Mouse (Mus musculus): ENCODE data around the gene Srsf3. TPM values are rescaled to one million over a fixed set of nuclear protein-coding genes. Genes with fewer than 3 reads are reported as not detected.

The Srsf3 gene
- polyA plus RNA-seq, 1 experiment from 2014 or later, result 702 TPM

DNA sequence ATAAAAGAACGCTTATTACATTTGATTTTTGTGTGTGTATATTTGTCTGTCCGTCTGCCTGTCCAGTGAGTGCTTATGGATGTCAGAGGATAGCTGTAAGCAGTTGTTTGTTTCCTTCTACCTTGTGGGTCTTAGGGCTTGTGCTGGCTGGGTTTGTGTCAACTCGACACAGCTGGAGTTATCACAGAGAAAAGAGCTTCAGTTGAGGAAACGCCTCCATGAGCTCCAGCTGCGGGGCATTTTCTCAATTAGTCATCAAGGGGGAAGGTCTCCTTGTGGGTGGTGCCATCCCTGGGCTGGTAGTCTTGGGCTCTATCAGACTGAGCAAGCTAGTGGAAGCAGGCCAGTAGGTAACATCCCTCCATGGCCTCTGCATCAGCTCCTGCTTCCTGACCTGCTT is 35.4 kb downstream of the Srsf3 start:
- 42% methylated on average over 5 of the region's 5 CpGs for WGBS

DNA sequence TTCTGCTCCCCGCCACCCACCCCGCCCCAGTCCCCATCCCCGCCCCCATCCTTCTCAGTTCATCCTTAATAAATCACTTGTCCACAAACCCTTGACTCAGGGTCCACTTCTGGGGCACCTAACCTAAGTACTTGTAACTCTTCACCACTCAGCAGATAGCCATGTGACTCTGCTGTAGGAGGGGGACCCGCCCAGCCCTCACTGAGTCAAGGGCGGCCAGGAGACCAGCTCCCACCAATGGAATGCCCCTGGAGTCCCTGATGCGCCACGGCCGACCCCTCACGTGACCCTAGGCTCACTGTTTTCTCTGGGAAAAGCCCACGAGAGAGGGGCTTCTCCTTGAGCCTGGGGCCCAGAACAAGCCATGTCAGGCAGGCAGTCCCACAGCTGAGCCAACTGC is 36.6 kb downstream of the Srsf3 start:
- H3K4me1 ChIP-seq, result peaks cover 33% of the 10 kb centered on the region
- H3K27ac ChIP-seq, result no peak overlapping the region
- H3K4me2 ChIP-seq, result no peak overlapping the region
- H3K36me3 ChIP-seq, result no peaks in the 10 kb centered on the region
- H3K4me3 ChIP-seq, result no peak overlapping the region
- no peak for ATAC-seq (ENCODE audit: insufficient number of reproducible peaks, insufficient read depth, low FRiP score, low TSS enrichment, low read depth)
- no peaks in the 10 kb centered on the region for H3K27me3 ChIP-seq
- no peak overlapping the region for H3K9ac ChIP-seq
- no peaks in the 10 kb centered on the region for H3K9me3 ChIP-seq
- 65% methylated on average over 10 of the region's 10 CpGs for WGBS

More for the DNA sequence above, 35.4 kb downstream of the Srsf3 start:
- H3K27ac ChIP-seq, result no peak overlapping the region
- H3K9me3 ChIP-seq, result no peaks in the 10 kb centered on the region
- H3K4me1 ChIP-seq, result peaks cover 32% of the 10 kb centered on the region
- no peak overlapping the region for H3K4me2 ChIP-seq
- no peak for ATAC-seq (ENCODE audit: insufficient number of reproducible peaks, insufficient read depth, low FRiP score, low TSS enrichment, low read depth)
- H3K9ac ChIP-seq, result no peak overlapping the region
- H3K4me3 ChIP-seq, result no peak overlapping the region
- no peaks in the 10 kb centered on the region for H3K27me3 ChIP-seq
- no peaks in the 10 kb centered on the region for H3K36me3 ChIP-seq

DNA sequence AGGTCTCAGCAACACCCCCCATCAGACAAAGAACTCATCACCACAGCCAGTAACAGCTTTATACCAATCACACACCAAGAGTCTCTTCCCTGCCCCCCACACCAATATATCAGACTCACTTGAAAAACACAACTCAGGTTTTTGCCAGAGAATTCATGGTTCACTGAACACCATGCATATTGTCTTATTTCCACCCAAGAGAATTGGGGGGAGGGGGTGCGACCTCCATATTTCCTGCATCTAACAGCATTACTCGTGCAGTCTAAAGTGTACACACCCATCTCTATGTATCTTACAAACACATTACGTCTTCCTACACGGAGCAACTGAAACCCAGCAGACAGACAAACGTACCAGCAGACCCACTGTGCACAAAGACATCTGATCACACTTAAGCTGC is 39.4 kb downstream of the Srsf3 start:
- no peak overlapping the region for H3K27ac ChIP-seq
- no peak overlapping the region for H3K4me3 ChIP-seq
- H3K9me3 ChIP-seq, result no peaks in the 10 kb centered on the region
- ATAC-seq (ENCODE audit: insufficient number of reproducible peaks, insufficient read depth, low FRiP score, low TSS enrichment, low read depth), result no peak
- WGBS, result 68% methylated on average over 5 of the region's 5 CpGs
- no peak overlapping the region for H3K4me2 ChIP-seq
- no peaks in the 10 kb centered on the region for H3K27me3 ChIP-seq
- no peak overlapping the region for H3K9ac ChIP-seq
- no peaks in the 10 kb centered on the region for H3K36me3 ChIP-seq
- peaks cover 29% of the 10 kb centered on the region for H3K4me1 ChIP-seq

DNA sequence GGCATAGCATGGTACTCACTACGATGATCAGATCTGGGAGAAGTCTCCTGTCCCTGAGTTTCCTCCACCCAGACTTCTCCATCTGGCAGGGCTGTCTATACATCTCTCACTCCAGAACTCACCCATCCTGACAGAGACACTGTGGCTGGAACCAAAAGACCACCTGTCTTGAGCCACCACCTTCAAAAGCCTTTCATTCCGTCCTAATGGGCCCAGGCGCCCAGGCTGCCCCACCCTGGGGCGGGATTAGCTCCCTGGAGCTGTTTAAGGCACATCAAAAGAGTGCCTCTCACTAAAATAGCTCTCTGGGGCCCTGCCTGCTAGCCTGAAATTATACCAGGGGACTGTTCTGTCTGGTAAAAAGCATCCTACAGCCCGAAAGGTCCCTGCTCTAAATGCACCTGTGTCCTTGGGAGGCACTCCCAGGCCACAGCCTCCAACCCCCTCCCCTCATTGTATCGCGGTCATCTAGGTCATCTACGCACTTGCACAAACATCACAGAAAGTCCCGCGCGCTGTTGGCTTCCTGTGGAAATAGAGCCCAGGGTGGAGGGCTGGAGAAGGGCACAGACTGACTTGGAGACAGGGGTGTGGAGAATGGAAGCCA is 40.4 kb downstream of the Srsf3 start:
- peaks cover 31% of the 10 kb centered on the region for H3K4me1 ChIP-seq
- no peaks in the 10 kb centered on the region for H3K36me3 ChIP-seq
- H3K27ac ChIP-seq, result no peak overlapping the region
- no peak for ATAC-seq (ENCODE audit: insufficient number of reproducible peaks, insufficient read depth, low FRiP score, low TSS enrichment, low read depth)
- H3K4me3 ChIP-seq, result no peak overlapping the region
- H3K9me3 ChIP-seq, result no peaks in the 10 kb centered on the region
- H3K9ac ChIP-seq, result no peak overlapping the region
- no peak overlapping the region for H3K4me2 ChIP-seq
- 18% methylated on average over 11 of the region's 11 CpGs for WGBS
- H3K27me3 ChIP-seq, result no peaks in the 10 kb centered on the region

DNA sequence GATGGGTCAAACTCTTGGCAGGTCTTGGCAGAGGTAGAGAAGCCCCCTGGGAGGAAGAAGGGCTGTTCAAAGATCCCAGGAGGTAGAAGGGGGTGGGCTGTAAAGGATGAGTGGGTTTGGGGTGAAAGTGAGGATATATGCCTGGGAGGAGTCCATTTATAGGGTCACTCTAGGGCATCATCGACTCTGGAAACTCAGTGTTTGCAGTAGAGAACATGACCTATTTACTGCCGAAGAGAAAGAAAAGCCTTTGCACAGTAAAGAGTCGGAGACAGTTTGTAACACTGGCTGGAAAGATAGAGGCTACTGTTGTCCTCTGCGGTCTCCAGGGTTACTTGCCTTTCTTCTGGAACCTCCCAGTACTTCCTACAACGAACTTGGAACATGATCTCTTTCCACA is 40.9 kb downstream of the Srsf3 start:
- no peak overlapping the region for H3K27ac ChIP-seq
- no peaks in the 10 kb centered on the region for H3K9me3 ChIP-seq
- H3K4me3 ChIP-seq, result no peak overlapping the region
- H3K36me3 ChIP-seq, result no peaks in the 10 kb centered on the region
- peaks cover 33% of the 10 kb centered on the region for H3K4me1 ChIP-seq
- no peaks in the 10 kb centered on the region for H3K27me3 ChIP-seq
- H3K9ac ChIP-seq, result no peak overlapping the region
- no peak overlapping the region for H3K4me2 ChIP-seq
- 43% methylated on average over 5 of the region's 5 CpGs for WGBS
- ATAC-seq (ENCODE audit: insufficient number of reproducible peaks, insufficient read depth, low FRiP score, low TSS enrichment, low read depth), result no peak

DNA sequence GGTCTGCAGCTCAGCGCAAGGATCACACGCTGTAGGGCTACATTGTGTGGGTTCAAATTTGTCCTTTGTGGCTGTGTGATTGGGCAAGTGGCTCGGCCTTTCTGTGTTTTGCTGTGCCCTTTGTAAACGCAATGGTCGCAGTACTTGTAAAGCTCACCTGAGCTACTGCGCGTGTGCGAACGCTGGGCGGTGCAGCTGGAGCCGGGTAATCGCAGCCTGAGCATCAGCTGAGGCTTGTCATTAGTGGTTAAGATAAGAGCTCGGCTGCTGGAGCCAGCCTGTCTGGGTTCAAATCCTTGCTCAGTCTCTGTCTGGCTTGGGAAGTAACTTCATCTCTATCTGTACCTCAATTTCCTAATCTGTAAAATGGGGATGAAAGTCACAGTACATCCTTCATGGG is 41.7 kb downstream of the Srsf3 start:
- no peak for ATAC-seq (ENCODE audit: insufficient number of reproducible peaks, insufficient read depth, low FRiP score, low TSS enrichment, low read depth)
- Histone ChIP-seq H3K9ac (no peak overlapping the region), H3K27me3 (peaks cover 4% of the 10 kb centered on the region), H3K9me3 (no peaks in the 10 kb centered on the region), H3K36me3 (no peaks in the 10 kb centered on the region), H3K4me1 (peaks cover 36% of the 10 kb centered on the region), H3K4me3 (no peak overlapping the region), H3K27ac (no peak overlapping the region), H3K4me2 (no peak overlapping the region)
- 68% methylated on average over 13 of the region's 13 CpGs for WGBS

DNA sequence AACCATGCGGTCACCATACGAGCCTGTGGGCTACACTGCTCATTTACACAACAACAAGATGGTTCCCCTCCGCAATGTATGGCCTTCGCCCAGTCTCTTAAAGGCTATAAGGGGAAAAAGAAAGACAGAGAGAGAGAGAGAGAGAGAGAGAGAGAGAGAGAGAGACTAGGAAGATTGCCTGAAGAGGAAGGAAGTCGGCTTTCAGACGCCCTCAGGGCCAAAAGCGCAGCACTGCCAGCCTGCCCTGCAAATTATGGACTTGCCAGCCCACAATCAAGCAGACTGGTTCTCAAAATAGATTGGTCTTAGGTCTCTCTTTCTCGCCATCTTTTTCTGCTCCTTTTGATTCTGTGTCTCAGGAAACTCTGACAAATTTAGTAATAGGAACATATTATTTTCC is 43.8 kb downstream of the Srsf3 start:
- Histone ChIP-seq H3K27me3 (peaks cover 23% of the 10 kb centered on the region), H3K4me2 (no peak overlapping the region), H3K27ac (no peak overlapping the region), H3K4me3 (no peak overlapping the region), H3K9ac (no peak overlapping the region), H3K4me1 (peaks cover 44% of the 10 kb centered on the region), H3K9me3 (no peaks in the 10 kb centered on the region), H3K36me3 (no peaks in the 10 kb centered on the region)
- WGBS, result 80% methylated on average over 8 of the region's 8 CpGs
- no peak for ATAC-seq (ENCODE audit: insufficient number of reproducible peaks, insufficient read depth, low FRiP score, low TSS enrichment, low read depth)

DNA sequence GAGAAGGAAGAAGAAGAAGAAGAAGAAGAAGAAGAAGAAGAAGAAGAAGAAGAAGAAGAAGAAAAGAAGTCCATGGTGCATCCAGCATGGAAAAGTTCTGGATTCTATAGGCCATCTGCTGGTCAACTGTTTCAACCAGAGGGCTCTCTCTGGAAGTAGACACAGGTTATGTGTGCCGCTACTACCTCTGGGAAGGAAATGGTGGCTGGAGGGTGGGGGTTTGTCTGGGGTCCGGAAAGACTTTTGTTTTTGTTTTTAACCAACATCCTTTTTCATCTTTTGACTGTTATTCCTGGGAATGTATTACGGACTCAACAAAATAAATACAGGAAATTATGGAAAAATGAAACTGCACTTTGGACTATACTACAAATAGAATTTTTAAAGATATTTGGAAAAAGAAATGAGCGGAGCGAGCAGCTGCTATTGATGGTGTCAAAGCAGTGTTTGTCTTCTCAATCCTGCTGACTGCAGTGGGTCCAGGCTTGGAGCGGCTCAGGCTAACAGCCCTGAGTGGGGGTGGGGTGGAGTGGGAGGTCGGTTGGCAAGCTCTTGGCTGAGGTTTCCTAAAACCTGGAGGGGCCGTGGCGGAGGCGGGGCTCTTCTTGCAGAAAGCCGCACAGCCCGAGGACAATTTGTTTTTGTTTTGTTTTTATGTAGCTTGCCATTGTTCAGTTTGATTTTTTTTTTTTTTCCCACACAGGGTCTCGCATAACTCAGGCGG is 45.5 kb downstream of the Srsf3 start:
- 15% methylated on average over 14 of the region's 14 CpGs for WGBS
- Histone ChIP-seq H3K36me3 (no peaks in the 10 kb centered on the region), H3K4me2 (peak overlapping the region; percentile 56), H3K9ac (peak overlapping the region; percentile 41; the same call in 1 of the 2 replicates), H3K27ac (peak overlapping the region; percentile 48), H3K9me3 (no peaks in the 10 kb centered on the region), H3K4me1 (peaks cover 39% of the 10 kb centered on the region), H3K4me3 (peak overlapping the region; percentile 29), H3K27me3 (peaks cover 37% of the 10 kb centered on the region)
- 0 out of 2 replicates have a peak, but pooled peaks have one; percentile 68 for ATAC-seq (ENCODE audit: insufficient number of reproducible peaks, insufficient read depth, low FRiP score, low TSS enrichment, low read depth)

DNA sequence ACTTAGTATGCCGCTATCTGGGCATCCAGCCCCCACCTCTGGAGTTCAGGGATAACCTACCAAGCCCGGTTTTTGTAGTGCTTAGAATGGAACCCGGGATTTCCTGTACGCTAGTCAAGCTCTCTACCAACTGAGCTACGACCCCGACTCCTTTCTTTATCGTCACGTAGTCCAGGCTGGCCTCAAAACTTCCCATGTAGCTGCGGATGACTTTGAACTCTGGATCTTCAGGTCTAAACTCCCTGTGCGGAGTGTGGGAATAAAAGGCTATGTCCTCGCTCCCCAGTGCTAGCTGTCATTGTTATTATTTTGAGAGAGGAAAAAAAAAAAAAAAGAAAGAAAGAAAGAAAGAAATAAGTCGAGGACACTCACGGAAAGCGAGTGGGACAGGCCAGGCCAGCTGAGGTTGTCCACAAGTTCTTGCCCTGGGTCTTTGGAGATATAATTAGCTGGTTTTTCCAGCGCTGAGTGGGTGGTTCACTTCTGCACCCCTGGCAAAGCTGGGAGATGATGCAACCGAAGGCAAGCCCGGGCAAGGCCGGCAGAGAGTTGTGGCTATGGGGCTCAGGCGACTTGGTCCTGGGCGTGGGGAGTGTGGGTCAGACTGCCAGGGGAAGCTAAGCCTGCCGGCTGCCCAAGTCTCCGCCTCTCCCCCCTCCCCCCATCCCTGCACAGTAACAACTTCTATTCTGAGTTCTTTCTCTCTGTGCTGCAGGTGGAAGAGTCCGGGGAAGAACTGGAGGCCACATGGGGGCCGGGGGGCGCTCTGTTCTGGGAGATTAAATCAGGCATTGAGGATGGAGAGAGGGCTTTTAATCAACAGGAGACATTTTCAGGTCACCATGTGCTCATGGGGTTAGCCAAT is 46.3 kb downstream of the Srsf3 start:
- Histone ChIP-seq H3K27ac (peak overlapping the region; percentile 48), H3K9me3 (no peaks in the 10 kb centered on the region), H3K27me3 (peaks cover 42% of the 10 kb centered on the region), H3K4me3 (peak overlapping the region; percentile 29), H3K9ac (peak overlapping the region; percentile 41; the same call in 1 of the 2 replicates), H3K4me1 (peaks cover 31% of the 10 kb centered on the region), H3K4me2 (peak overlapping the region; percentile 56), H3K36me3 (no peaks in the 10 kb centered on the region)
- ATAC-seq (ENCODE audit: insufficient number of reproducible peaks, insufficient read depth, low FRiP score, low TSS enrichment, low read depth), result 0 out of 2 replicates have a peak, but pooled peaks have one; percentile 35
- WGBS, result 8% methylated on average over 25 of the region's 25 CpGs

DNA sequence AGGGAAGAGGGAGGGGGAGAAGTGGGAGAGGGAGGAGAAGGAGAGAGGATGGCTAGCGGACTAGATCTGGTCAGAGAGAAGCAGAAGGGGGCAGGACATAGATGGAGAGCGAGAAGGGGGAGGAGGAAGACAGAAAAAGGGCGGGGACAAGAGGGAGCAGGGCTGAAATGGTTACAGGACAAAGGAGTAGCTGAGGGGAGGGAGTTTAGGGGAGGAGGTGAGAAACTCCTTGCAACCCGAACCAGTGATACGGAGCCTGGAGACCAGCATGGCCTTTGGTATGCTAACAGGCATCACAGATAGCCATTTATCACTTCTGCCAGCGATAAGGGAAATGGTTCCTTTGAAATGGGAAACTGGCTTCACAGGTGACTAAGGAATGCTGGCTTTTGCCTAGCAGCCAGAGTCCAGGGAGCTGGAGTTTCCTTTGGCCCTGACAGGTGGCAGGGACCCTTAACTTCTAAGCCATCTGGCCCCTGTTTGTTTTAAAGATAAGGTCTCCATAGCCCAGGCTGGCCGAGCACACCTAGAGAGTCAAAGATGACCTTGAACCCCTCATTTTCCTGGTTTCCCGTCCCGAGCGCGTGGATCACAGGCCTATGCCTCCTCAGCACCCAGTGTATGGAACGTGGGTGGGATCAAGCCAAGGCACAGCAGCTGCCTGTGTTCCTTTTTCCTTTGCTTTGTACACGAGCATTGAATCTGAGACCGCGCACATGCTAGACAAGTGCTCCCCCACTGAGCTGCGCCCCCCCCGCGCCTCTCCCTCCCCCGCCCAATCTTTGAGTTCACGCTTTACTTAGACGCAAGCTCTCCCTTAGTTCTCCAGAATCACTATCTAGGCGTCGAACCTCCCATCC is 48.6 kb downstream of the Srsf3 start:
- H3K9ac ChIP-seq, result peak overlapping the region; percentile 46; the same call in 1 of the 2 replicates
- peak overlapping the region; percentile 27 for H3K4me3 ChIP-seq
- no peak for ATAC-seq (ENCODE audit: insufficient number of reproducible peaks, insufficient read depth, low FRiP score, low TSS enrichment, low read depth)
- H3K4me2 ChIP-seq, result peak overlapping the region; percentile 53
- WGBS, result 2% methylated on average over 23 of the region's 23 CpGs
- H3K9me3 ChIP-seq, result no peaks in the 10 kb centered on the region
- no peaks in the 10 kb centered on the region for H3K36me3 ChIP-seq
- peaks cover 42% of the 10 kb centered on the region for H3K27me3 ChIP-seq
- no peak overlapping the region for H3K27ac ChIP-seq
- H3K4me1 ChIP-seq, result peaks cover 30% of the 10 kb centered on the region
